ENCODE assay signal across 26 mouse cellular contexts in the genomic region with DNA sequence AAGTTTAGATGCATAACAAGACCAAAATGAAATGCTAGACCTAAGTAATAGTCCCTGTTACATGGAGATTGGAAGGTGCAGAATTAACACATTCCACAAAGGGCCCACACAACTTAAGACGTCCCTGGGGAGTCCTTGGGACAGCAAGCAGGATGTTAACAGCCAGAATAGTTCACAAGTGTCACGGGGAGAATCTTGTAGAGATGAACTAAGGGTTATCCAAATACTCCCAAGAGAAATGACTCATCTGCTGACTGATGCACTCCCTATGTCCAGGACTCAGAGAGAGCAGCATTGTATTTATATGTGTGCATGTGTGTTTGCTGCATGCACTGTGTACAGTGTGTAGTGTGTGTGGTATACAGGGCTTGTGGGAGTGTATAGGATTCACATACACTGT. TPM values are rescaled to one million over a fixed set of nuclear protein-coding genes. Genes with fewer than 3 reads are reported as not detected.
A peak's percentile ranks its signal among the peaks of the same experiment; 100 is the strongest.
DNase-seq lines count a peak whose midpoint lies in the region; TF ChIP-seq lines count a peak whose summit lies in the region.
"Had no signal": no experiment of that assay in that cellular context is flagged by ENCODE, and none has a peak within 500 bp of the region (broad histone marks: within the 10 kb centered on the region; RNA-seq: fewer than 3 reads in every experiment).

No protein-coding gene starts in this region.

- dilution Hi-C loops in CH12.LX (cut with MboI; ENCODE audit: extremely low pct_ligation_motif_present, extremely low pct_unique_long_range_greater_than_20kb, low sequenced_read_pairs), result no loop called here

- H3K27me3 ChIP-seq in heart, adult 2 months (ENCODE audit: control insufficient read depth, insufficient read depth, low read length), result no peaks in the 10 kb centered on the region
- H3K27me3 ChIP-seq in CH12.LX (replicated peaks), result no peaks in the 10 kb centered on the region
- H3K27me3 ChIP-seq: forebrain, embryonic 13.5 days; hindbrain, embryonic 12.5 days; hindbrain, embryonic 15.5 days had no signal

- DNase-seq in heart, adult 11 months, result peak; percentile 14
- DNase-seq in heart, adult 2 months, result no peak
- peak; percentile 38 for DNase-seq in kidney, adult 9 months
- no peak for DNase-seq in kidney, postnatal 10 days
- DNase-seq in 3T3-L1 (ENCODE audit: low read depth, low spot score), result peak; percentile 82
- DNase-seq in CH12.LX (ENCODE audit: extremely low read depth), result peak; percentile 9
- DNase-seq in spleen, postnatal 36 days (ENCODE audit: low spot score in 2 of 2), result no peak
- DNase-seq in heart, adult 18-20 months, result no peak
- DNase-seq: adrenal gland, adult 8-10 months; adrenal gland, postnatal 36 days; cerebellum, adult 18-20 months; cerebellum, adult 9-10 months; cerebellum, postnatal 14 days; forebrain, postnatal 0 days; gastrocnemius, adult 2 months; gastrocnemius, postnatal 14 days had no signal

- no peak for TF ChIP-seq EP300 in heart, adult 2 months (IDR thresholded peaks at IDR 0.05; ENCODE audit: insufficient read depth, low read depth, low read length)
- no peak for TF ChIP-seq EP300 in CH12.LX (IDR thresholded peaks at IDR 0.05; ENCODE audit: low read length)

- TF ChIP-seq RAD21 in CH12.LX (IDR thresholded peaks at IDR 0.05; ENCODE audit: low read depth, low read length), result no peak

- TF ChIP-seq CTCF in heart, adult 2 months (IDR thresholded peaks at IDR 0.05), result no peak
- no peak for TF ChIP-seq CTCF in CH12.LX (conservative IDR thresholded peaks at IDR 0.05 in 1 of 2, IDR thresholded peaks at IDR 0.05 in 1 of 2; ENCODE audit: low read depth in 2 of 2, low read length in 2 of 2)

- no peaks in the 10 kb centered on the region for H3K4me1 ChIP-seq in heart, adult 2 months (ENCODE audit: control insufficient read depth, insufficient read depth, low read length)
- peaks cover 3 to 6% of the 10 kb centered on the region in 2 experiments; a peak in 3 of 4 replicates for H3K4me1 ChIP-seq in CH12.LX (ENCODE audit: control insufficient read depth in 1 of 2, insufficient read depth in 2 of 2)
- H3K4me1 ChIP-seq: forebrain, embryonic 10.5 days; forebrain, embryonic 13.5 days; hindbrain, embryonic 12.5 days; hindbrain, embryonic 15.5 days had no signal

- TF ChIP-seq POLR2A in heart, adult 2 months (IDR thresholded peaks at IDR 0.05; ENCODE audit: insufficient read depth, low read depth, low read length), result no peak
- no peak for TF ChIP-seq POLR2A in CH12.LX (IDR thresholded peaks at IDR 0.05; ENCODE audit: low read depth, low read length)

- no peak overlapping the region for H3K4me2 ChIP-seq in CH12.LX (ENCODE audit: insufficient read depth, low read depth, poor library complexity, severe bottlenecking)
- H3K4me2 ChIP-seq: forebrain, embryonic 13.5 days; heart, embryonic 11.5 days; hindbrain, embryonic 12.5 days; hindbrain, embryonic 15.5 days had no signal

- H3K79me2 ChIP-seq in heart, adult 2 months (replicated peaks; ENCODE audit: control insufficient read depth, insufficient read depth, low read length), result no peaks in the 10 kb centered on the region
- H3K79me2 ChIP-seq in CH12.LX (replicated peaks; ENCODE audit: control insufficient read depth, extremely low read depth, insufficient read depth, poor library complexity, severe bottlenecking), result no peaks in the 10 kb centered on the region

- intact Hi-C loops in heart, adult 2 months (cut with DNase I), result no loop called here

- in situ Hi-C loops in CH12.LX (cut with MboI; ENCODE audit: low pct_ligation_motif_present, low pct_unique_long_range_greater_than_20kb, low sequenced_read_pairs), result loop anchor here (10.0 kb wide), 1 partner anchor 48 kb away; no protein-coding TSS in a partner anchor

- H3K27ac ChIP-seq in heart, adult 2 months, result no peak overlapping the region
- no peak overlapping the region for H3K27ac ChIP-seq in CH12.LX (ENCODE audit: insufficient read depth, low read depth)
- H3K27ac ChIP-seq: forebrain, embryonic 10.5 days; forebrain, embryonic 13.5 days; gastrocnemius, adult 2 months; hindbrain, embryonic 12.5 days; hindbrain, embryonic 15.5 days had no signal

- H3K4me3 ChIP-seq in heart, adult 2 months, result no peak overlapping the region
- H3K4me3 ChIP-seq in CH12.LX (replicated peaks in 1 of 3; ENCODE audit: low read depth in 2 of 3, low read length in 2 of 3, poor library complexity in 1 of 3), result no peak overlapping the region
- H3K4me3 ChIP-seq: forebrain, embryonic 10.5 days; forebrain, embryonic 13.5 days; gastrocnemius, adult 2 months; hindbrain, embryonic 12.5 days; hindbrain, embryonic 15.5 days had no signal

- H3K36me3 ChIP-seq in heart, adult 2 months (ENCODE audit: control insufficient read depth, insufficient read depth, low read length), result no peaks in the 10 kb centered on the region
- no peaks in the 10 kb centered on the region for H3K36me3 ChIP-seq in CH12.LX (replicated peaks in 1 of 2; ENCODE audit: control insufficient read depth in 1 of 2, insufficient read depth in 1 of 2, low read length in 1 of 2)
- H3K36me3 ChIP-seq: forebrain, embryonic 10.5 days; G1E; hindbrain, embryonic 12.5 days; hindbrain, embryonic 15.5 days had no signal

- H3K9ac ChIP-seq in heart, adult 2 months (ENCODE audit: low read depth, low read length), result no peak overlapping the region
- no peak overlapping the region for H3K9ac ChIP-seq in CH12.LX (ENCODE audit: insufficient read depth, low read depth)
- H3K9ac ChIP-seq: forebrain, embryonic 13.5 days; forebrain, postnatal 0 days; hindbrain, embryonic 12.5 days; hindbrain, embryonic 15.5 days had no signal

- 28% methylated on average over 2 of the region's 2 CpGs for WGBS in heart, adult 2 months

- no peaks in the 10 kb centered on the region for H3K9me3 ChIP-seq in CH12.LX (replicated peaks; ENCODE audit: low read length)
- H3K9me3 ChIP-seq: forebrain, embryonic 10.5 days; forebrain, embryonic 13.5 days; G1E; hindbrain, embryonic 12.5 days; hindbrain, embryonic 15.5 days had no signal

TF ChIP-seq in CH12.LX, 34 proteins besides CTCF, POLR2A, EP300 and RAD21:
- no peak for TF ChIP-seq MXI1 (IDR thresholded peaks at IDR 0.05; ENCODE audit: low read depth, low read length)
- no peak for TF ChIP-seq BHLHE40 (IDR thresholded peaks at IDR 0.05; ENCODE audit: low read depth, low read length)
- no peak for TF ChIP-seq JUN (IDR thresholded peaks at IDR 0.05; ENCODE audit: insufficient read depth, low read depth, low read length)
- no peak for TF ChIP-seq POLR2AphosphoS2 (IDR thresholded peaks at IDR 0.05; ENCODE audit: low read depth, low read length)

RNA-seq across cellular contexts. Expression of gene Il31ra, which starts 37.7 kb away (rescaled TPM):
- not detected for total RNA-seq in heart, adult 2 months (2021)
- polyA plus RNA-seq in heart, adult 2 months (2012; rRNA removed), result not detected in 2 replicates
- total RNA-seq in CH12.LX (2012; rRNA removed) (not detected in 2 replicates), CH12.LX (2014; rRNA removed) (not detected in 2 replicates)
- polyA plus RNA-seq in CH12.LX (2012; ENCODE audit: insufficient read length, low read depth), result not detected in 2 replicates
- not detected for total RNA-seq in heart, adult 18-20 months (2021)
- total RNA-seq: heart, adult 8-10 months; heart, postnatal 25 days had no signal
- polyA plus RNA-seq: embryonic facial prominence, embryonic 11.5 days; forebrain, embryonic 10.5 days; G1E; heart, postnatal 0 days; hindbrain, embryonic 12.5 days had no signal

Comparison
In these comparisons a context has a peak if more than half of its experiments do, and no peak if none do; other contexts are left out.
1. DNase-seq: peak in heart, adult 11 months (single experiment), kidney, adult 9 months (single experiment), 3T3-L1 (single experiment) and CH12.LX (single experiment); none in heart, adult 2 months (0 of 2), kidney, postnatal 10 days (single experiment), spleen, postnatal 36 days (0 of 2) and heart, adult 18-20 months (0 of 2).